Mouse (Mus musculus): ENCODE data around the gene Ptpru.

DNA sequence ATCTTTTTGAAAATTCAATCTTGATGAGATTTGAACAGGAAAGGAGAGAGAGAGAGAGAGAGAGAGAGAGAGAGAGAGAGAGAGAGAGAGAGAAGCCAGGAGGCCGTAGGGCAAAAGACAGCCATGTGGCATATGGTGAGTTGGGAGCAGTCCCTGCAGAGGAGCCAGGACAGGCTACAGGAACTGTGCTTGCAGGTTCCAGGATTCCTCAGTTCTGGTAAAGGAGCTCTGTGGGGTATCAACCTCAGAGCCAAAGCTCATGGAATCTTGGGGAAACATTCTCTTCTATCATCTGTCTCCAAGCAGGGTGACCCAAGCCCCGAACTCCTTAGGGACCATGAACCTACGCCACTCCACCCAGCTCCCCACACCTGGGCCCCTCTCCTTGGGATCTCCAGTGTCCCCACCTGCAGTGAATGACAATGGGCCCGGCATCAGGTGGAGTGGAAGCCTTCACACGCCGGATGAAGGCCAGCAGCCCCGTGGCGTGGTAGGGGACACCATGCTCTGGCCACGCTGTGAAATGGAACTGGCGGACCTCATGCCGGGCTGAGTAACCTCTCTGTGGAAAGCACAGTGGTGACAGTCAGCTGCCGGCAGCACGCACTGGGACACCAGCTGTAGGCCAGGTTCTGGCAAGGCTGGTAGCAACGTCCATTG is 59.3 kb downstream of the Ptpru start:
- TF ChIP-seq CTCF (IDR thresholded peaks at IDR 0.05; ENCODE audit: low read depth): no peak
- TF ChIP-seq EP300 (optimal IDR thresholded peaks at IDR 0.05): no peak

Measured in stomach, postnatal 0 days (tissue).